Mouse (Mus musculus) gastrocnemius, postnatal 25 days (tissue): ENCODE data around the gene Ccdc91. TPM values are rescaled to one million over a fixed set of nuclear protein-coding genes. Genes with fewer than 3 reads are reported as not detected.
A peak's percentile ranks its signal among the peaks of the same experiment; 100 is the strongest.

Experiments used
- DNase-seq: peaks from one replicate; pipeline ENCODE4 v3.0.0; 2022
- long read RNA-seq, 2 experiments: library from polyadenylated mRNA; stranded (forward); transcript quantifications; one replicate each; pipeline ENCODE4 v2.0.0; 2021
- total RNA-seq, 2 experiments: library from RNA; stranded (reverse); gene quantifications; 1 replicate in 1 of 2; 2 replicates in 1 of 2; pipeline ENCODE4 v1.2.3; 2021

Ccdc91 gene
- 10 to 100 TPM; 63.9 to 68.2 TPM for total RNA-seq
- long read RNA-seq, experiment 1, transcript Ccdc91-201 (13 exons, 2,459 nt) = major isoform, 51 of 91 reads
- long read RNA-seq, experiment 1, partial matches to known transcripts = 9 of 91 reads
- long read RNA-seq, experiment 1, other reads (novel, unspliced or antisense) = 31 of 91 reads
- long read RNA-seq, experiment 2, transcript Ccdc91-201 (13 exons, 2,459 nt) = major isoform, 81 of 118 reads
- long read RNA-seq, experiment 2, partial matches to known transcripts = 8 of 118 reads
- long read RNA-seq, experiment 2, other reads (novel, unspliced or antisense) = 29 of 118 reads

DNA sequence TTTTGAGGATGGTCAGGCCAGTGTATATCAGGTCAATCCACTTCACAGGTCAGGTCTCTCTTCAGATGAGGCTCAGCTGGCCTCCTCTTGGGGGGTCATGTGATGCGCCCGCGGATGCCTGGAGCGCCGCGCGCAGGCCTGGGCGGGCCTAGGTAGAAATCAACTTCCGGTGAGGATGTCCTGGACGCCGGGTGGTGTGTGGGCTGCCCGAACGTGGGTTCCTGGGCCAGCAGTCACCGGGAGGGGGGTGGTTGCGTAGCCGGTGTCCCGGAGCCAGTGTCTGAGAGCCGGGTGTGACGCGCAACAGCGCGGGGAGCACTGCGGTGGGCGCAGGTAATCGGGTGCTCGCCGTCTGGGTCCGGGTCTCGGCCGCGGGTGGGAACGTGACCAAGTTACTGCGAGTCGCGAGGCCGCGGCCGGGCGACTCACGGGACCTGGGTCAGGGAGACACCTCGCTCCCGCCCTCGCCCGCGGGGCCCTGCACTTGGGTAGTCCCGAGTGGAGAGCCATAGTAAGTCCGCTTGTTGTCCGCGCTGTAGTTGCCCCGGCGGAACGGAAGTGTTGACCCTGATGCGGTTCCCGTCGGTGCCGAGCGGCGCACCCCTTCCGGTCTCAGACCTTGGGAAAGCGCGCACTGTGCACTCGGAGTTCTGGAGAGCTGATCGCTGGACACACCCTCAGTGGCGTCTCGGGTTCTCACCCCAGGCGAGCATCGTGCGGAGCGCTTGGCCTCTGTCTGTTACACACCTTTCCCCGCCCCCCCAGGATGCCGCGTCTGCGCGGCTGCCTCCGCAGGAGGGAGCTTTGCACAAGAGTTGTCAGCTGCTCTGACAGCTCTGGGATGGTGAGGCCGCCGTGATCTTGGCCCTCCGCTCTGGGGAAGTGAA is at the start of gene Ccdc91:
Gene Ccdc91, plus strand, starts transcription at position 102 of the 887 bp plus-strand sequence.
- DNase-seq = peak; percentile 91

DNA sequence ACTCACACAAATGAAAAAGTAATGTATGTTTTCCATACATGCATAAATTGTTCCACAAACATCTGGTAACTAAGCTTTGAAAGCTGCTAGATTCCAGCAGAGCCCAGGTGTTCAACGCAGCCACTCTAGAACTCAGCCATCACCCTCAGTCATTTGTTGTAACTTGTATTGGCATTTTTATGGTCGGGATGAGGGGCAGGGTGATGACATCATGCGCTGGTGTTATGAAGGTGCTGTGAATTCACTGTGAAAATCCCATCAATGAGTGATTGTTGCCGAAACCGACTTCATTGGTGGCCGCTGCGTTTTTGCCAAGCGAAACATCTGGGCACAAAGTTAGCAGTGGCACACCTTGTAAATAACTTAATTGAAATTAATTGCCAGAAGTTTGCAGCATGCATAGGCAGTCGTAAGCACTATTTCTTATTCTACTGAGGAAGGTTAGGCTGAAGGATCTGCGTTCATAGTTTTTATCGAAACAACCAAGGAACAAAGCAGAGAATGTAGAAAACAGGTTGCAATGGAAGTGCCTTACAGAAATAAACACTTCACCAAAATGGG is 48.6 kb upstream of the Ccdc91 start:
- DNase-seq = no peak

GRCm38 (mm10) chr6:147455775-147456174 is 19.9 kb upstream of the Ccdc91 start:
- DNase-seq = no peak

- DNase-seq = no peak
These were observed 16.9 kb upstream of the Ccdc91 start for GRCm38 (mm10) chr6:147458637-147459301.

- no peak for DNase-seq
These were observed 5.6 kb upstream of the Ccdc91 start for GRCm38 (mm10) chr6:147470016-147470415.

DNA sequence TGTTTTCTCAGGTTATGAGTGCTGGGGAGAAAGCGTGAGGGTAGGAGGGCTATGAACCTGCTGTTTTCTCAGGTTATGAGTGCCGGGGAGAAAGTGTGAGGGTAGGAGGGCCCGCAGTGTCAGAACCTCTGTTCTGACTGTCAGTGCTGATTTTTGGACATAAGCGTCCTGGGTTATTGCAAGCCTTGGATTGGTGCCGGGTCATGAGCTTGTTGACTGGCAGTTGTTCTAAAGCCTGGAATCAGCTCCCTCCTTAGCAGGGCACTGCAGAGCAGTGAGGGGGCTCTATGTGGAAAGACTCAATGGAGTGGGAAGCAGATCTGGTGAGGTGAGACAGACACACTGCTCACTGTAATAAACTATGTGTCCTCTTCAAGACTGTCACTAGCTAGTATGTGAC is 5.5 kb downstream of the Ccdc91 start:
- no peak for DNase-seq

GRCm38 (mm10) chr6:147490120-147490519 is 14.5 kb downstream of the Ccdc91 start:
- DNase-seq = no peak

- no peak for DNase-seq
These were observed 16.9 kb downstream of the Ccdc91 start for GRCm38 (mm10) chr6:147492551-147492950.

DNA sequence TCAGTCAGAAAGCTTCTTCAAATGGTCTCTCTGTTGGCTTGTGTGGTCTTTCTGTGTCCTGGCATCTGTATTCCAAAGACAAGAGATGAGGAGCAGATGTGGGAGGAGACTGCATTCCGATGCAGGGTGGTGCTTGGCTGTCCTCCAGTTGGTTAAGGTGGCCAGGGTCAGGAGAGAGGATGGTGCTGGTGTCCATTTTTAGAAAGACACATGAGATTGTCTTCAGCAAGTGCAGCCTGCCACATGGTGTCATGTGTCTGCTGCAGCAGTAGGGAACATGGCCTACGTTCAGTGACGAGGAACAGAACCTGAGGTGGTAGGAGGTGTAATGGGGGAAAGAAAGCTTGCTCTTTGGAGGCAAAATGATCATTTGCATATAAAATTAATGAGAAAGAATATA is 25.8 kb downstream of the Ccdc91 start:
- peak; percentile 56 for DNase-seq

GRCm38 (mm10) chr6:147506074-147506473 is 30.4 kb downstream of the Ccdc91 start:
- DNase-seq = peak; percentile 66

GRCm38 (mm10) chr6:147506496-147506895 is 30.9 kb downstream of the Ccdc91 start:
- no peak for DNase-seq

- DNase-seq = no peak
These were observed 31.6 kb downstream of the Ccdc91 start for GRCm38 (mm10) chr6:147507186-147507585.

- no peak for DNase-seq
These were observed 34.9 kb downstream of the Ccdc91 start for GRCm38 (mm10) chr6:147510516-147510915.

GRCm38 (mm10) chr6:147517909-147518308 is 42.3 kb downstream of the Ccdc91 start:
- no peak for DNase-seq

- DNase-seq = no peak
These were observed 49.6 kb downstream of the Ccdc91 start for GRCm38 (mm10) chr6:147525236-147525635.

GRCm38 (mm10) chr6:147534971-147535370 is 59.3 kb downstream of the Ccdc91 start:
- no peak for DNase-seq

DNA sequence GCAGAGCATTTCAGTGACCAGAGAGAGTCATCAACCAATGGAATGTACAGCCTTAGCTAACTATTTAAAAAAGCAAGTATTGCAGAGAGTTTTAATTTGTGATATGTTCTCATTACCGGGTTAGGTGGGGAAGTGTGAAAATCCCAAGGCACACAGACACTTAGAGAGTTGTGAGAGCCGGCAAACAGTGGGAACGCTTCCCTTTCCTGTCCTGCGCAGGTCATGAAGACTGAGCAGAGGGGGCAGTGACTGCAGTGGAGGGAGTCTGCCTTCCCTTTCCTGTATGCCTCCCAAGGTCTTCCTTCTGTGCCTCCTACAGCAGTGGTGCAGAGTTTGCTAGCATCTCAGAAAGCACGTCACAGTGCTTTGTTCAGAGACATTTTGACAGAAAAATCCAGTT is 62.6 kb downstream of the Ccdc91 start:
- DNase-seq = no peak

- no peak for DNase-seq
These were observed 63.5 kb downstream of the Ccdc91 start for GRCm38 (mm10) chr6:147539056-147539600.

GRCm38 (mm10) chr6:147540942-147541341 is 65.3 kb downstream of the Ccdc91 start:
- DNase-seq = no peak

GRCm38 (mm10) chr6:147555591-147555990 is 80.0 kb downstream of the Ccdc91 start:
- DNase-seq = peak; percentile 41

GRCm38 (mm10) chr6:147559316-147559715 is 83.7 kb downstream of the Ccdc91 start:
- no peak for DNase-seq

- DNase-seq = no peak
These were observed 84.8 kb downstream of the Ccdc91 start for GRCm38 (mm10) chr6:147560436-147560835.
